ENCODE assay signal across 15 mouse cellular contexts in the genomic region with DNA sequence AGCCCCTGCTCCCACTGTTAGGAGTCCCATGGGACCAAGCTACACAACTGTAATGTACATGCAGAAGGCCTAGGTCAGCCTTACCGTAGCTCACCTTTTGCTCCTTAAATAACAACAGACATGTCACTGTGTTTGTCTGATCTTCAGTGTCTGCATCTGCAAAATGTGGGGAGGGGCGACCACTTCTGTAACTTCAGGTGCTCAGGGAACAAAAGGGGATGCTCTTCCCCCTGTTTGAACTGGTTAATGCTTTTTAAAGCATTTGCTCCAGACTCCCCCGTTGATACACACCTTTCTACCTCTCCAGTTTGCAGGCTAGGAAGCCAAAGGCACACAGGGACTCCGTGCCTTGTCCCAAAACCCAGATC.
"Had no signal": no experiment of that assay in that cellular context is flagged by ENCODE, and none has a peak within 500 bp of the region (broad histone marks: within the 10 kb centered on the region; RNA-seq: fewer than 3 reads in every experiment).

No protein-coding gene starts in this region.

- H3K27me3 ChIP-seq: limb, embryonic 15.5 days; midbrain, embryonic 12.5 days; neural tube, embryonic 13.5 days; neural tube, embryonic 15.5 days; stomach, embryonic 15.5 days had no signal

- H3K36me3 ChIP-seq: limb, embryonic 15.5 days; midbrain, embryonic 10.5 days; midbrain, embryonic 12.5 days; neural tube, embryonic 13.5 days; neural tube, embryonic 15.5 days; stomach, embryonic 15.5 days had no signal

- DNase-seq: lung, adult 18-20 months; lung, embryonic 14.5 days; lung, postnatal 10 days; lung, postnatal 4 days; midbrain, embryonic 14.5 days; right cerebral cortex, postnatal 14 days had no signal

- H3K4me3 ChIP-seq: limb, embryonic 15.5 days; midbrain, embryonic 10.5 days; midbrain, embryonic 12.5 days; myocyte; neural tube, embryonic 13.5 days; neural tube, embryonic 15.5 days; stomach, embryonic 15.5 days had no signal

- H3K27ac ChIP-seq: limb, embryonic 15.5 days; liver, embryonic 14.5 days; midbrain, embryonic 10.5 days; midbrain, embryonic 12.5 days; neural tube, embryonic 13.5 days; neural tube, embryonic 15.5 days; stomach, embryonic 15.5 days; stomach, postnatal 0 days had no signal
